Mouse (Mus musculus) hindbrain, embryonic 12.5 days (tissue): ENCODE measurements around the gene Slc46a1. TPM values are rescaled to one million over a fixed set of nuclear protein-coding genes. Genes with fewer than 3 reads are reported as not detected.

Experiments used
- ATAC-seq: fragments of 200-750 bp; cut with Nextera tagmentation; 2 replicates; pipeline ENCODE4 v1.8.0; 2017; ENCODE audit warnings: moderate TSS enrichment; ENCODE audit not compliant: low FRiP score
- H3K27ac ChIP-seq: fragments of 300-500 bp; sonication (generic); 2 replicates; pipeline ENCODE4 v1.5.1; 2016; ENCODE audit warnings: mild to moderate bottlenecking
- H3K27me3 ChIP-seq: fragments of 300-500 bp; sonication (generic); 2 replicates; pipeline ENCODE4 v1.6.1; 2016; ENCODE audit warnings: mild to moderate bottlenecking
- H3K36me3 ChIP-seq: fragments of 300-500 bp; sonication (generic); 2 replicates; pipeline ENCODE4 v1.6.1; 2016; ENCODE audit warnings: mild to moderate bottlenecking
- H3K4me1 ChIP-seq: fragments of 300-500 bp; sonication (generic); 2 replicates; pipeline ENCODE4 v1.6.1; 2016
- H3K4me2 ChIP-seq: fragments of 300-500 bp; sonication (generic); replicated peaks from 2 replicates; pipeline ENCODE4 v1.6.1; 2016; ENCODE audit warnings: mild to moderate bottlenecking
- H3K4me3 ChIP-seq: fragments of 300-500 bp; sonication (generic); 2 replicates; pipeline ENCODE4 v1.5.1; 2016; ENCODE audit warnings: mild to moderate bottlenecking
- H3K9ac ChIP-seq: fragments of 300-500 bp; sonication (generic); 2 replicates; pipeline ENCODE4 v1.6.1; 2016; ENCODE audit warnings: mild to moderate bottlenecking, moderate library complexity
- H3K9me3 ChIP-seq: fragments of 300-500 bp; sonication (generic); replicated peaks from 2 replicates; pipeline ENCODE4 v1.6.1; 2016; ENCODE audit warnings: mild to moderate bottlenecking
- WGBS: fragments of 180-500 bp; shearing (Covaris S2); methylation state at CpG from one replicate; pipeline ENCODE4 v1.1.7; 2016; 5-methylcytosine and 5-hydroxymethylcytosine counted together
- polyA plus RNA-seq: library from polyadenylated mRNA; unstranded; fragments of >200 nt; fragmentation: Nextera tagmentation; extraction: Ambion mirVana; gene quantifications from 2 replicates; pipeline ENCODE4 v1.2.1, GENCODE M21; 2016

The Slc46a1 gene
- polyA plus RNA-seq, 1 experiment from 2014 or later = 17.9 TPM

- H3K27ac ChIP-seq = peak overlapping the region; percentile 95
- peak overlapping the region; percentile 92 for H3K4me2 ChIP-seq
- H3K4me3 ChIP-seq = peak overlapping the region; percentile 75
- H3K9me3 ChIP-seq = no peaks in the 10 kb centered on the region
- H3K4me1 ChIP-seq = peaks cover 26% of the 10 kb centered on the region
- H3K36me3 ChIP-seq = no peaks in the 10 kb centered on the region
- peaks cover 43% of the 10 kb centered on the region for H3K27me3 ChIP-seq
- under 1% methylated on average over 44 of the region's 44 CpGs for WGBS
- peak overlapping the region; percentile 89 for H3K9ac ChIP-seq
- peak; percentile 80 for ATAC-seq
Measured at GRCm38 (mm10) chr11:78497071-78497541, 31.6 kb downstream of the Slc46a1 start.

GRCm38 (mm10) chr11:78497544-78498522, 32.3 kb downstream of the Slc46a1 start, which contains the start of gene Sarm1:
TSS of gene Sarm1 (minus strand) at chr11:78497754.
- Histone ChIP-seq H3K9me3 (no peaks in the 10 kb centered on the region), H3K4me2 (peak within 1 kb of the TSS; percentile 92), H3K4me3 (peak within 1 kb of the TSS; percentile 75), H3K9ac (peak within 1 kb of the TSS; percentile 89), H3K4me1 (peaks cover 26% of the 10 kb centered on the region), H3K36me3 (no peaks in the 10 kb centered on the region), H3K27me3 (peaks cover 43% of the 10 kb centered on the region), H3K27ac (peak within 1 kb of the TSS; percentile 95)
- 4% methylated on average over 36 of the region's 36 CpGs for WGBS
- ATAC-seq = peak; percentile 96

DNA sequence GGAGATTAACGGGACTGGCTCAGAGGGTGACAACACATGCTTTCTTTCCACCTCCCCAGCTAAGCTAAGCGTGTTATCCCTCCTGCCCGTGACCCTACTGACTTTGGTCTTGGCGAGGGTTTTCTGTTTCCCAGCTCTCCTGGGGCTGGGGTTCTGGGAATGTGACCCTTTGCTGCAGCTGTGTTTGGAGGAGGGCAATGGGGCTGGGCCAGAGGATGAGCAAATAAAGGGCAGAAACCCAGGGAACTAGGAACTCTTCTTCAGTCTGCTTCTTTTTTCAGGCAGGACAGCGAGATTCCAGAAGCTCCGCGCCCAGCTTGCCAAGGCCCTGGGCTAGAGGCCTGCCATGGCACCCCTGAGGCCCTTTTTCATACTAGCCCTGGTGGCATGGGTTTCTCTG, 33.5 kb downstream of the Slc46a1 start, which contains the start of gene Vtn:
Gene Vtn (plus strand): TSS at position 88 of the 400 bp plus-strand sequence.
- Histone ChIP-seq H3K4me3 (peak within 1 kb of the TSS; percentile 75), H3K36me3 (no peaks in the 10 kb centered on the region), H3K27ac (peak within 1 kb of the TSS; percentile 95), H3K9ac (peak within 1 kb of the TSS; percentile 59), H3K27me3 (peaks cover 43% of the 10 kb centered on the region), H3K4me1 (peaks cover 26% of the 10 kb centered on the region), H3K4me2 (peak within 1 kb of the TSS; percentile 92), H3K9me3 (no peaks in the 10 kb centered on the region)
- 35% methylated on average over 7 of the region's 7 CpGs for WGBS
- no peak for ATAC-seq

GRCm38 (mm10) chr11:78499543-78499942, 34.0 kb downstream of the Slc46a1 start:
- Histone ChIP-seq H3K36me3 (no peaks in the 10 kb centered on the region), H3K4me1 (peaks cover 26% of the 10 kb centered on the region), H3K27me3 (peaks cover 38% of the 10 kb centered on the region), H3K27ac (no peak overlapping the region), H3K4me2 (no peak overlapping the region), H3K4me3 (0 out of 2 replicates have a peak overlapping the region, but pooled peaks have one; percentile 1), H3K9me3 (no peaks in the 10 kb centered on the region), H3K9ac (no peak overlapping the region)
- 50% methylated on average over 16 of the region's 16 CpGs for WGBS
- ATAC-seq = no peak

GRCm38 (mm10) chr11:78500623-78501202, 35.2 kb downstream of the Slc46a1 start:
- Histone ChIP-seq H3K27me3 (peaks cover 28% of the 10 kb centered on the region), H3K4me1 (peaks cover 20% of the 10 kb centered on the region), H3K9ac (0 out of 2 replicates have a peak overlapping the region, but pooled peaks have one; percentile 4), H3K9me3 (no peaks in the 10 kb centered on the region), H3K36me3 (no peaks in the 10 kb centered on the region), H3K4me2 (peak overlapping the region; percentile 3; the same call in 1 of the 2 replicates), H3K27ac (no peak overlapping the region), H3K4me3 (no peak overlapping the region)
- no peak for ATAC-seq
- 78% methylated on average over 9 of the region's 9 CpGs for WGBS

- peaks cover 12% of the 10 kb centered on the region for H3K4me1 ChIP-seq
- H3K27ac ChIP-seq = no peak overlapping the region
- no peak overlapping the region for H3K9ac ChIP-seq
- no peak for ATAC-seq
- H3K9me3 ChIP-seq = no peaks in the 10 kb centered on the region
- peaks cover 6% of the 10 kb centered on the region for H3K36me3 ChIP-seq
- WGBS = 76% methylated on average over 20 of the region's 20 CpGs
- H3K4me3 ChIP-seq = no peak overlapping the region
- H3K4me2 ChIP-seq = no peak overlapping the region
- peaks cover 22% of the 10 kb centered on the region for H3K27me3 ChIP-seq
Measured at GRCm38 (mm10) chr11:78501529-78501928, 36.0 kb downstream of the Slc46a1 start.

DNA sequence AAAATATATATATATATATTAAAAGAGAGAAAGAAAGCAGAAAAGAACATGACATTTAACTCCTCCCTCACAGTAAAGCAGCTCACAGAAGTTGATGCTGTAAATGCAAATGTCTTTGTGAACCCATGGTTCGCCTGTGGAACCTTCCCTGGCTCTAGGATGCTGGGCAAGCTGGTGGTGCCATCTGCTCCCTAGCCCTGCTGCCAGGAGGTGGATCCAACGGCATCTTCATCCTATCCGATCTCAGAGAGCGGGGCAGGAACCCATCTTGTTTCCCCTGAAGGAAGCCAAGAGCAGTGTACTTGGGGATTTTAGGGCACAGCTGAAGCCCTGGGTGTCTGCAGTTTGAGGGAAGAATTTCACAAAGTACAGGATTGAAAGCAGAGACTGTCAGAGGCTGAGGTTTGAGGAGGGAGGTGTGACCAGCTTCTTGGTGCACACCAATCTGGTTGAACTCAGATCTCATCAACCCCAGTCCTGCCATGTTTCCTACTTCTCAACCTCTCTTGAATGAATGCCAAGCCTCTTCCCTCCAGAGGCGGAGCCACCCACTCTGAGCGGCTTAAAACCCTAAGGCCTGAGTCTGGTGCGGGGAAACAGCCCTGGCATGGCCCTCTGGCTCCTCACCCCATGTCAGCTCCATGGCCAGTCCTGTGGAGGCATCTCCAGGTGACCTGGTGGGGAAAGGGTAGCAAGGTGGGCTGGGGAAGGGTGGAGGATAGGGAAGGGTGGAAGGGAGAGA, 37.6 kb downstream of the Slc46a1 start, which contains the start of gene Sebox:
Gene Sebox (plus strand): TSS at position 539 of the 742 bp plus-strand sequence.
- Histone ChIP-seq H3K9me3 (no peaks in the 10 kb centered on the region), H3K4me2 (no peak within 1 kb of the TSS), H3K9ac (no peak within 1 kb of the TSS), H3K4me3 (no peak within 1 kb of the TSS), H3K36me3 (peaks cover 21% of the 10 kb centered on the region), H3K4me1 (peaks cover 4% of the 10 kb centered on the region), H3K27ac (no peak within 1 kb of the TSS), H3K27me3 (peaks cover 22% of the 10 kb centered on the region)
- 71% methylated on average over 7 of the region's 7 CpGs for WGBS
- no peak for ATAC-seq

DNA sequence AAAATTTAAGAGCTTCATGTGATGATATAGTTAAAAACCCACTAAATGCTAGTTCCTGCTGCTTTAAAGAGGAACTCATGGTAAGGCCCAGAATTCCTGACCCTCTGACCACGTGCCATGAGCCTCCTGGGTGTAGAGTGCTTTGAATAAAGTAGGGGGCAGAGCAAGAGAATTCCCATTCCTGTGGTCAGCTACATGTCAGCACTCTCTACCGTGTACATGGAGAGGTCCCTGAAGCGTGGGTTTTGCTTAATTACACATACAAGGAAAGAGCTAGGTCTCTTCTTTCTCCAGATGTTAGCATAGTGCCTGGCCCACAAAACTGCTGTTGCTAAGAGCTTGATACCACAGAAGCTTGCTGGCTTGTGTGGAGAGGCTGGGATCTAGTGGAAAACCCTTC, 39.9 kb downstream of the Slc46a1 start:
- H3K27me3 ChIP-seq = peaks cover 7% of the 10 kb centered on the region; the same call in 1 of the 2 replicates
- H3K4me3 ChIP-seq = no peak overlapping the region
- H3K4me2 ChIP-seq = no peak overlapping the region
- H3K27ac ChIP-seq = no peak overlapping the region
- no peak for ATAC-seq
- no peak overlapping the region for H3K9ac ChIP-seq
- H3K4me1 ChIP-seq = no peaks in the 10 kb centered on the region
- 85% methylated on average over 3 of the region's 3 CpGs for WGBS
- H3K9me3 ChIP-seq = no peaks in the 10 kb centered on the region
- H3K36me3 ChIP-seq = peaks cover 31% of the 10 kb centered on the region

GRCm38 (mm10) chr11:78509148-78509547, 43.7 kb downstream of the Slc46a1 start:
- no peak for ATAC-seq
- H3K36me3 ChIP-seq = peaks cover 31% of the 10 kb centered on the region
- no peak overlapping the region for H3K9ac ChIP-seq
- WGBS = 84% methylated on average over 5 of the region's 5 CpGs
- H3K4me2 ChIP-seq = no peak overlapping the region
- H3K9me3 ChIP-seq = no peaks in the 10 kb centered on the region
- no peak overlapping the region for H3K27ac ChIP-seq
- H3K4me3 ChIP-seq = no peak overlapping the region
- H3K4me1 ChIP-seq = peaks cover 19% of the 10 kb centered on the region
- H3K27me3 ChIP-seq = no peaks in the 10 kb centered on the region

GRCm38 (mm10) chr11:78512025-78512957, 46.8 kb downstream of the Slc46a1 start, which contains the start of the genes Tmem199 and Poldip2:
TSS of gene Tmem199 (minus strand) at chr11:78512172.
TSS of gene Poldip2 (plus strand) at chr11:78512193.
- ATAC-seq = peak; percentile 95
- Histone ChIP-seq H3K4me1 (peaks cover 19% of the 10 kb centered on the region), H3K4me2 (peak within 1 kb of the TSS; percentile 85), H3K9me3 (no peaks in the 10 kb centered on the region), H3K27ac (peak within 1 kb of the TSS; percentile 81), H3K36me3 (peaks cover 44% of the 10 kb centered on the region), H3K27me3 (no peaks in the 10 kb centered on the region), H3K4me3 (peak within 1 kb of the TSS; percentile 75), H3K9ac (peak within 1 kb of the TSS; percentile 94)
- under 1% methylated on average over 67 of the region's 67 CpGs for WGBS
